Mouse (Mus musculus) myocyte (in vitro differentiated cells): Measurements from ENCODE around the gene Rpl35. TPM values are rescaled to one million over a fixed set of nuclear protein-coding genes. Genes with fewer than 3 reads are reported as not detected.

Source experiments
- H3K27me3 ChIP-seq: one replicate; pipeline ENCODE4 v1.6.1; 2011; ENCODE audit not compliant: control insufficient read depth, insufficient read depth, insufficient read length
- H3K36me3 ChIP-seq: one replicate; pipeline ENCODE4 v1.6.1; 2011; ENCODE audit not compliant: control insufficient read depth, insufficient read depth
- H3K4me2 ChIP-seq: one replicate; pipeline ENCODE4 v1.6.1; 2011; ENCODE audit warnings: low read depth, control low read depth
- H3K4me3 ChIP-seq: one replicate; pipeline ENCODE4 v1.5.1; 2011; ENCODE audit warnings: mild to moderate bottlenecking, control low read depth, moderate library complexity
- H3K79me2 ChIP-seq: one replicate; pipeline ENCODE4 v1.6.1; 2011; ENCODE audit not compliant: control insufficient read depth, insufficient read depth
- H3ac ChIP-seq: one replicate; pipeline ENCODE4 v1.6.1; 2011; ENCODE audit not compliant: control insufficient read depth, insufficient read length
- CEBPB ChIP-seq: IDR thresholded peaks from 2 replicates; pipeline ENCODE4 v1.6.1; 2011; ENCODE audit warnings: mild to moderate bottlenecking, moderate library complexity; ENCODE audit not compliant: poor library complexity, insufficient read depth, severe bottlenecking
- E2F4 ChIP-seq: IDR thresholded peaks from one replicate; pipeline ENCODE4 v1.6.1; 2011; ENCODE audit warnings: mild to moderate bottlenecking, control low read depth, moderate library complexity; ENCODE audit not compliant: insufficient read depth
- MAX ChIP-seq: IDR thresholded peaks from one replicate; pipeline ENCODE4 v1.6.1; 2011; ENCODE audit warnings: low read depth, mild to moderate bottlenecking, control low read depth
- MYOD1 ChIP-seq, 3 experiments: IDR thresholded peaks; one replicate each; pipeline ENCODE4 v1.6.1; 2011; ENCODE audit warnings: control low read depth in 2 of 3, low read depth in 2 of 3, mild to moderate bottlenecking in 2 of 3, moderate library complexity in 1 of 3; ENCODE audit not compliant: insufficient read length in 2 of 3, control insufficient read depth in 1 of 3
- MYOG ChIP-seq, 3 experiments: IDR thresholded peaks; one replicate each; pipeline ENCODE4 v1.6.1; 2011; ENCODE audit warnings: control low read depth in 2 of 3, low read depth in 2 of 3, mild to moderate bottlenecking in 2 of 3; ENCODE audit not compliant: insufficient read length in 2 of 3, control insufficient read depth in 1 of 3, insufficient read depth in 1 of 3
- POLR2A ChIP-seq: IDR thresholded peaks from one replicate; pipeline ENCODE4 v1.6.1; 2011; ENCODE audit warnings: low read depth, mild to moderate bottlenecking, control low read depth, moderate library complexity; ENCODE audit not compliant: insufficient read length
- POLR2AphosphoS2 ChIP-seq: IDR thresholded peaks from one replicate; pipeline ENCODE4 v1.6.1; 2011; ENCODE audit warnings: low read depth, control low read depth; ENCODE audit not compliant: insufficient read length
- REST ChIP-seq: IDR thresholded peaks from one replicate; pipeline ENCODE4 v1.6.1; 2011; ENCODE audit warnings: mild to moderate bottlenecking, control low read depth, moderate library complexity; ENCODE audit not compliant: insufficient read depth, insufficient read length
- SRF ChIP-seq: IDR thresholded peaks from one replicate; pipeline ENCODE4 v1.6.1; 2011; ENCODE audit warnings: low read depth; ENCODE audit not compliant: control insufficient read depth, insufficient read length
- TCF12 ChIP-seq: IDR thresholded peaks from one replicate; pipeline ENCODE4 v1.6.1; 2011; ENCODE audit warnings: mild to moderate bottlenecking, control low read depth; ENCODE audit not compliant: poor library complexity, insufficient read depth, severe bottlenecking
- TCF3 ChIP-seq: IDR thresholded peaks from one replicate; pipeline ENCODE4 v1.6.1; 2011; ENCODE audit warnings: low read depth, control low read depth; ENCODE audit not compliant: insufficient read length
- USF1 ChIP-seq: IDR thresholded peaks from one replicate; pipeline ENCODE4 v1.6.1; 2011; ENCODE audit warnings: low read depth, mild to moderate bottlenecking, control low read depth, moderate library complexity
- polyA plus RNA-seq: library from polyadenylated mRNA; unstranded; fragments of >200 nt; fragmentation: generic; extraction: Trizol; gene quantifications from one replicate; pipeline ENCODE4 v1.2.1, GENCODE M21; 2012; ENCODE audit warnings: missing spikeins

Rpl35 gene
- polyA plus RNA-seq, 1 experiment: 1,480 TPM

GRCm38 (mm10) chr2:38973701-38974100 lies 31.7 kb downstream of the Rpl35 start:
- Histone ChIP-seq H3K79me2 (no peaks in the 10 kb centered on the region), H3K27me3 (no peaks in the 10 kb centered on the region), H3K36me3 (no peaks in the 10 kb centered on the region), H3ac (no peak overlapping the region), H3K4me2 (peak overlapping the region; percentile 52), H3K4me3 (no peak overlapping the region)
- TF ChIP-seq E2F4 (no peak), TCF3 (no peak)

GRCm38 (mm10) chr2:38973223-38973622 lies 32.2 kb downstream of the Rpl35 start:
- TF ChIP-seq USF1 (no peak), E2F4 (no peak), MAX (no peak), POLR2A (no peak), REST (no peak), TCF3 (no peak), POLR2AphosphoS2 (no peak), MYOG (IDR thresholded peaks at IDR 0.05; ENCODE audit: control insufficient read depth in 1 of 3, insufficient read depth in 1 of 3, insufficient read length in 2 of 3, low read depth in 2 of 3) (no peak), SRF (no peak), TCF12 (no peak), CEBPB (no peak), MYOD1 (IDR thresholded peaks at IDR 0.05; ENCODE audit: control insufficient read depth in 1 of 3, insufficient read length in 2 of 3, low read depth in 2 of 3) (no peak)
- Histone ChIP-seq H3K4me2 (peak overlapping the region; percentile 52), H3K4me3 (no peak overlapping the region), H3ac (no peak overlapping the region), H3K79me2 (no peaks in the 10 kb centered on the region), H3K36me3 (no peaks in the 10 kb centered on the region), H3K27me3 (no peaks in the 10 kb centered on the region)

GRCm38 (mm10) chr2:38970057-38970456 lies 35.4 kb downstream of the Rpl35 start:
- TF ChIP-seq SRF (no peak), USF1 (no peak), MYOG (IDR thresholded peaks at IDR 0.05; ENCODE audit: control insufficient read depth in 1 of 3, insufficient read depth in 1 of 3, insufficient read length in 2 of 3, low read depth in 2 of 3) (no peak)
- Histone ChIP-seq H3K27me3 (no peaks in the 10 kb centered on the region), H3K4me2 (no peak overlapping the region), H3K79me2 (no peaks in the 10 kb centered on the region), H3K4me3 (no peak overlapping the region), H3ac (no peak overlapping the region), H3K36me3 (no peaks in the 10 kb centered on the region)

GRCm38 (mm10) chr2:38969650-38970049 lies 35.8 kb downstream of the Rpl35 start:
- no peak overlapping the region for H3K4me3 ChIP-seq
- TF ChIP-seq USF1: no peak
- TF ChIP-seq E2F4: no peak
- no peak for TF ChIP-seq POLR2A
- no peak for TF ChIP-seq POLR2AphosphoS2
- no peak for TF ChIP-seq TCF3
- TF ChIP-seq SRF: no peak
- no peak for TF ChIP-seq MYOG (IDR thresholded peaks at IDR 0.05; ENCODE audit: control insufficient read depth in 1 of 3, insufficient read depth in 1 of 3, insufficient read length in 2 of 3, low read depth in 2 of 3)
- no peak for TF ChIP-seq MYOD1 (IDR thresholded peaks at IDR 0.05; ENCODE audit: control insufficient read depth in 1 of 3, insufficient read length in 2 of 3, low read depth in 2 of 3)
- TF ChIP-seq TCF12: no peak
- no peak for TF ChIP-seq REST
- no peak for TF ChIP-seq CEBPB
- no peak for TF ChIP-seq MAX
- no peak overlapping the region for H3K4me2 ChIP-seq
- no peak overlapping the region for H3ac ChIP-seq
- no peaks in the 10 kb centered on the region for H3K36me3 ChIP-seq
- no peaks in the 10 kb centered on the region for H3K27me3 ChIP-seq
- no peaks in the 10 kb centered on the region for H3K79me2 ChIP-seq

GRCm38 (mm10) chr2:38964198-38964597 lies 41.2 kb downstream of the Rpl35 start:
- no peaks in the 10 kb centered on the region for H3K27me3 ChIP-seq
- no peak overlapping the region for H3K4me2 ChIP-seq
- no peak overlapping the region for H3ac ChIP-seq
- no peaks in the 10 kb centered on the region for H3K36me3 ChIP-seq
- H3K4me3 ChIP-seq: no peak overlapping the region
- TF ChIP-seq SRF (no peak), MYOD1 (IDR thresholded peaks at IDR 0.05; ENCODE audit: control insufficient read depth in 1 of 3, insufficient read length in 2 of 3, low read depth in 2 of 3) (no peak), REST (no peak), POLR2AphosphoS2 (no peak), POLR2A (no peak), MAX (no peak), MYOG (IDR thresholded peaks at IDR 0.05; ENCODE audit: control insufficient read depth in 1 of 3, insufficient read depth in 1 of 3, insufficient read length in 2 of 3, low read depth in 2 of 3) (no peak), TCF12 (no peak), USF1 (no peak), TCF3 (no peak), E2F4 (no peak), CEBPB (no peak)
- H3K79me2 ChIP-seq: no peaks in the 10 kb centered on the region
